Mouse (Mus musculus) cerebellum, adult 2 months (tissue): ENCODE results near the gene Kcnip3.

Experiments used
- CTCF ChIP-seq: fragments of 200-500 bp; IDR thresholded peaks from 2 replicates; pipeline ENCODE4 v1.5.1; 2011; ENCODE audit warnings: low read depth, mild to moderate bottlenecking, control low read depth, low read length, moderate library complexity, borderline replicate concordance; ENCODE audit not compliant: insufficient read depth
- POLR2A ChIP-seq: fragments of 200-500 bp; IDR thresholded peaks from 2 replicates; pipeline ENCODE4 v1.6.1; 2011; ENCODE audit warnings: low read length, control low read depth, borderline replicate concordance; ENCODE audit not compliant: insufficient read depth

DNA sequence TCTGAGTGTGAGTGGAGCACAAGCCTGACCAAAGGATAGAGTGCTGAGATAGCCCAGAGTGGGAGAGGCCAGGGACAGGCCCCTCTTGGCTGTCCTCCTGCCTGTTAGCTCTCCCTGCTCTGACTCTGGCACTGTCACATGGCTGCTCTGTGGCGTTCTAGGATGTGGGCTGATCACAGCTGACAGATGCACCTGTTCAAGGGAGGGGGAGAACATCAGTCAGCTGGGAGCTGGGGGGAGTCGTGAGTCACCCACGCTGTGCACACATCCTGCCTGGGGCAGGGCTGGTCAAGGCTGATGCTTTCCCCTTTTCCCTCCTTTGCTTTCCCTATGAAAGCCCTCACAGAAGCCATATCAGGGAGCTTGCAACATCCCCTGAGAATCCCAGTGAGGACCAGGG is 3.6 kb downstream of the Kcnip3 start:
- TF ChIP-seq POLR2A (no peak), CTCF (no peak)
